Mouse (Mus musculus) ES-Bruce4 (cell line): ENCODE results near the gene Aqp2. TPM values are rescaled to one million over a fixed set of nuclear protein-coding genes. Genes with fewer than 3 reads are reported as not detected.

ENCODE experiments used
- H3K27ac ChIP-seq: 2 replicates; pipeline ENCODE4 v1.5.1; 2012; ENCODE audit warnings: low read length, inconsistent platforms; ENCODE audit not compliant: insufficient read depth
- H3K27me3 ChIP-seq: 2 replicates; pipeline ENCODE4 v1.6.1; 2012; ENCODE audit warnings: mild to moderate bottlenecking, low read length, inconsistent platforms; ENCODE audit not compliant: control insufficient read depth, poor library complexity, insufficient read depth, severe bottlenecking
- H3K36me3 ChIP-seq: 2 replicates; pipeline ENCODE4 v1.6.1; 2012; ENCODE audit warnings: inconsistent platforms, mild to moderate bottlenecking, low read length, moderate library complexity; ENCODE audit not compliant: control insufficient read depth, poor library complexity, insufficient read depth, severe bottlenecking
- H3K4me1 ChIP-seq: one replicate; pipeline ENCODE4 v1.8.1; 2011; ENCODE audit warnings: low read length; ENCODE audit not compliant: control insufficient read depth, insufficient read depth
- H3K4me3 ChIP-seq: 2 replicates; pipeline ENCODE4 v1.5.1; 2011; ENCODE audit warnings: low read depth, mild to moderate bottlenecking, low read length
- H3K9ac ChIP-seq: 2 replicates; pipeline ENCODE4 v1.6.1; 2012; ENCODE audit warnings: low read depth, mild to moderate bottlenecking, inconsistent platforms; ENCODE audit not compliant: poor library complexity, severe bottlenecking
- H3K9me3 ChIP-seq: replicated peaks from 2 replicates; pipeline ENCODE4 v1.6.1; 2012; ENCODE audit warnings: mild to moderate bottlenecking, low read length, inconsistent platforms; ENCODE audit not compliant: control insufficient read depth, poor library complexity, insufficient read depth, severe bottlenecking
- CTCF ChIP-seq: IDR thresholded peaks from one replicate; pipeline ENCODE4 v1.8.1; 2011; ENCODE audit warnings: low read depth, low read length
- EP300 ChIP-seq: IDR thresholded peaks from 2 replicates; pipeline ENCODE4 v1.6.1; 2011; ENCODE audit warnings: low read depth, low read length; ENCODE audit not compliant: insufficient read depth
- POLR2A ChIP-seq: IDR thresholded peaks from one replicate; pipeline ENCODE4 v1.8.1; 2011; ENCODE audit warnings: low read length; ENCODE audit not compliant: insufficient read depth
- polyA plus RNA-seq: library from polyadenylated mRNA; stranded (reverse); fragments of >200 nt; gene quantifications from 2 replicates; pipeline ENCODE4 v1.2.4, GENCODE M21; 2011; ENCODE audit warnings: low read depth; ENCODE audit not compliant: missing spikeins, insufficient read depth, insufficient read length

Aqp2 gene
- polyA plus RNA-seq, 1 experiment, result not detected

DNA sequence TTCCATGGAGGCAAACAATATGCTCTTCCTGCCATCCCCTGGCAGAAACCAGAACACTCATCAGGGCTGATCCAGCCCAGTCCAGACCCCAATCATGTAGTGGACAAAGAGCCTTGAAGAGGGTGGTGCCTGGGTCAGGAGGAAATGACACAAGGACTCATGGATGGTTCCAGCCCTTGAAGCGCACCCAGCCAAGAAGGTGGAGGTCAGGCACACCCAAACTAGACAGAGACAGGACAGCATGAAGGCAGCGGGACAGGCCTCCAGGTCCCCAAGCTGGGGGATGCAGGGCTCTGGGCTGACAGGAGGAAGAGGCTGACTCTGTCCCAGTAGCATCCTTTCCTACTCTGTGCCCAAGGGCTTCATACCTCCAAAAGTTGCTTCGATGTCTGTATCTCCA lies 7.7 kb downstream of the Aqp2 start:
- Histone ChIP-seq H3K4me1 (peaks cover 3% of the 10 kb centered on the region), H3K4me3 (no peak overlapping the region), H3K9ac (no peak overlapping the region), H3K9me3 (no peaks in the 10 kb centered on the region), H3K36me3 (no peaks in the 10 kb centered on the region), H3K27ac (no peak overlapping the region), H3K27me3 (peaks cover 14% of the 10 kb centered on the region)
- no peak for TF ChIP-seq EP300
- TF ChIP-seq POLR2A, result no peak
- no peak for TF ChIP-seq CTCF

DNA sequence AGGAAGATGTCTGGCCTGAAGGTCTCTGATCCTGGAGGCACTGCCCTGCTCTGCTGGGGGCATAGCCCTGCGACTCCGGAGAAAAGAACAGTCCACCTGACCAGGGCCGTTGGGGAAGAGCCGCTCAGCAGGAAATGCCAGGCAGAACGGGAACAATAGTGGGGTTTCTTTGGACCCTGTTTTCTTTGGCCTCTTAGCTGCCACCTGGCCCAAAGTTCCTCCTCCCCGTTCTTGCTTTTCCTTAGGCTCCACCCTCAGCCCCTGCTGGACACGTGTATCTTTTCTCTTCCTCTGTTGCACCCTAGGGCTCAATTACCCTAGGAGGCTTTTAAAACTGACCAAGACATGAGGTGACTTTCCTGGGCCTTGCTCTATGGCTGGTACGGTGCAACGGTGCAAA lies 10.4 kb downstream of the Aqp2 start:
- no peak overlapping the region for H3K27ac ChIP-seq
- H3K9ac ChIP-seq, result no peak overlapping the region
- no peaks in the 10 kb centered on the region for H3K9me3 ChIP-seq
- peaks cover 3% of the 10 kb centered on the region for H3K4me1 ChIP-seq
- peaks cover 14% of the 10 kb centered on the region for H3K27me3 ChIP-seq
- H3K4me3 ChIP-seq, result no peak overlapping the region
- TF ChIP-seq POLR2A (no peak), CTCF (no peak), EP300 (no peak)
- H3K36me3 ChIP-seq, result no peaks in the 10 kb centered on the region

DNA sequence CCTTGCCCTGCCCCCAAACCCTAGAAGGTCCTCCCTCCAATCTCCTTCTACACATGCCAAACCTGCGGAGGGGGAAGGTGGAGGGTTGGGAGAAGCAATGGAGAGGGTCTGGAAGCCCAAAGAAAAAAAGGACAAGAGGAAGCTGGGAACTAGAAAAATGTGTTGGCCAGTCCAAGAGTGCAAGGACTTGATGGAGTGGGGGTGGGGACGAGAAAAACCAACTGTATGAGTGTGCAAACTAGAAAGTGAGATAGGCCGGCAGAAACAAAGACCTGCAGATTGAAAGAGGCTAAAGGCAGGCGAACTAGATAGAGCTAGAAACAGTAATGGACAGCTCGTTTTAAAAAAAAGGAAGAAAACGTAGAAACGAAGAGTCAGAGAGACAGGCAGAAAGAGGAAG lies 10.8 kb downstream of the Aqp2 start:
- no peak for TF ChIP-seq CTCF
- no peak for TF ChIP-seq EP300
- no peak for TF ChIP-seq POLR2A
- peaks cover 3% of the 10 kb centered on the region for H3K4me1 ChIP-seq
- no peaks in the 10 kb centered on the region for H3K9me3 ChIP-seq
- H3K9ac ChIP-seq, result no peak overlapping the region
- H3K4me3 ChIP-seq, result no peak overlapping the region
- no peaks in the 10 kb centered on the region for H3K36me3 ChIP-seq
- no peak overlapping the region for H3K27ac ChIP-seq
- peaks cover 14% of the 10 kb centered on the region for H3K27me3 ChIP-seq

DNA sequence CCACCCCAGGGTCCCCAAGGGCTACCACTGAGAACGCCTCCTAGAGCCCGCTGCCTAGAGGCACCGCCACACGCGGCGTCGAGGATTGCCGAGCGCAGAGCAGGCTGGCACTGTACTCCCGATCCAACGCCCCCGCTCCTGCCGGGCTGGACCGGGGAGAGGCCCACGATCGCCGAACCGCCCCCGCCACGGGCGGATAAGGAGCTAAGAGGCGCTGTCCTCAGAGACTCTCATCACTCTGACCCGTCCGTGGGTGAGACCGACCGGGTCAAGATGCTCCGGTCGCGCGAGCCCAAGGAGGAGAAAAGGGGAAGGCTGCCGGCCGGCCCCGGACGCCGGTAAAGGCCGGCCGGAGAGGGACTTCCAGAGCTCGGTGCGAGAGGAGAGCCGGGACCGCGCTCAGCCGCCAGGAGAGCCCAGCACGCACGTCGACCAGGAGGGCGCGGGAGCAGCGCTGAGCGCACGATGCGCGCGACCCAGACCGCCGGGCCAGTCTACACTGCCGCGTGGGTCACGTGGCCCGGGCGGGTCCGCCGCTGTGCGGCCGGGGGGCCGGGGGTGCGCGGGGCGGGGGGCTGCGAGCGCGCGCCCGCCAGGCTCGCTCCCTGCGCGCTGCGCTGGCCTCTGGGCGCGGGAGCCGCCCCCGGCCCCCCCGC lies 11.7 kb downstream of the Aqp2 start, which contains the start of gene Aqp5:
TSS of gene Aqp5 (plus strand) at position 354 of the 656 bp plus-strand sequence.
- H3K9me3 ChIP-seq, result no peaks in the 10 kb centered on the region
- no peak within 1 kb of the TSS for H3K27ac ChIP-seq
- peaks cover 3% of the 10 kb centered on the region for H3K4me1 ChIP-seq
- no peaks in the 10 kb centered on the region for H3K36me3 ChIP-seq
- peak within 1 kb of the TSS; percentile 85 for H3K4me3 ChIP-seq
- peaks cover 14% of the 10 kb centered on the region for H3K27me3 ChIP-seq
- H3K9ac ChIP-seq, result peak within 1 kb of the TSS; percentile 82
- TF ChIP-seq EP300 (no peak), CTCF (no peak), POLR2A (no peak)

DNA sequence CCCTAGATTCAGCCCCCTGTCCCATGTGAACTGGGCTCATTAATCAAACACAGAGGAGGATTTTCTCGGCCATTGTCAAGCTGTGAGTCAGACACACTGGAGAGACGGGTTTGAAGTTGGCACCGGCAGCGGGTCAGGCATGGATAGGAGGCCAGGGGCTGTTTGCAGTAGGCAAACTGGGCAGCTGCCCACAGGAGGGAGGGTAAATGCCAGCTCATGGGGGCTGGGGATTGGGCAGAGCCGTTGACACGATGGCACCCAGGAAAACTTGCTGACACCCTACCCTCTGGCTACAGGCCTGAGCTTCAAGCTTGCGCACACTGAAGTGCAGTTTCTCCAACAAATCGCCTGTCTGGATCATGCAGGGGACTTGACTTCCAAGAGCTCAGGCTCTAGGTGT lies 13.3 kb downstream of the Aqp2 start:
- Histone ChIP-seq H3K36me3 (no peaks in the 10 kb centered on the region), H3K27ac (no peak overlapping the region), H3K4me3 (no peak overlapping the region), H3K4me1 (peaks cover 5% of the 10 kb centered on the region), H3K9ac (no peak overlapping the region), H3K27me3 (peaks cover 14% of the 10 kb centered on the region), H3K9me3 (no peaks in the 10 kb centered on the region)
- TF ChIP-seq CTCF (no peak), EP300 (no peak), POLR2A (no peak)

DNA sequence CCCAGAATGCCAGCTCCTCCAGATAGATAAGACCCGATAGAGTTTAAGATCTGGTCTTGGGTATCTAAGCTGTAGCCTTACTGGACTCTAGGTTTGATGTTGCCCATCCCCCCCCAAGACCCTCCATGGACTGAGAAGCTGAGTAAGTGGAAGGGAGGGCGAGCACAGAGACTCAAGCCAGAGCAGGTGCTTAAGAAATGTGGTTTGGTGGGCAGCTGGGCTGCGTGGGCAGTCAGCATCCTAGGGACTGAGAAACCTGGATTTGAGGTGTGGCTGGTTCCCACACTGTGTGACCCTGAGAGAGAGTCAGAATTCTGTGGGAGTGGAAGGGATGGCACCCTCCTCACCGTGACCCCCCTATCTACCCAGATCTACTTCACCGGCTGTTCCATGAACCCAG lies 14.0 kb downstream of the Aqp2 start:
- Histone ChIP-seq H3K36me3 (no peaks in the 10 kb centered on the region), H3K27ac (no peak overlapping the region), H3K9me3 (no peaks in the 10 kb centered on the region), H3K4me1 (peaks cover 8% of the 10 kb centered on the region), H3K27me3 (peaks cover 14% of the 10 kb centered on the region), H3K4me3 (no peak overlapping the region), H3K9ac (no peak overlapping the region)
- TF ChIP-seq POLR2A, result no peak
- no peak for TF ChIP-seq CTCF
- TF ChIP-seq EP300, result no peak
